8 mouse cellular contexts compared by ENCODE assay signal in the genomic region with DNA sequence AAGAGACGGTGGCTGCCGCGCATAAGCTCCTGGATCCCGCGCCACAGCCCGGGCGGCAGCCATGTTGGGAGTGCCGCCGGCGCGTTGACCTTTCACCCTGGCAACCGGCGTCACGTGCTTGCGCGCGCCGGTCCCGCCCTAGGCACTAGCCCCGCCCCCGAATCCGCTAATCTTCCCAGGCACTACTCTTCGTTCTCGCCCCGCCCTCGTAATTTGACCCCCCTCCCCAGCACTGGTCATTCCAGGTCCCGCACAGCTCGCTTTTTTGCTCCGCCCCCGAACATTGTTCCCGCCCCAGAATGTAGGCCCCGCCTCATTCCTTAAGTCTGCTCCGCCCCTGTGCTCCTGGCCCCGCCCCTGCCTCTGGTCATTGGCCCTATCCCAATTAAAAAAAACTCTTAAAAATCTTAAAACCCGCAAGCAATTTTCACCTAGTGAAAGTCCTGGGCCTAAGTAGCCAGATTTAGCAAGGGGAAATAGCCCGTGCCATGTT. TPM values are rescaled to one million over a fixed set of nuclear protein-coding genes. Genes with fewer than 3 reads are reported as not detected.
DNase-seq lines count a peak whose midpoint lies in the region; ATAC-seq lines count a peak whose summit lies in the region.

A gene (minus strand): TSS at position 236 of the 493 bp plus-strand sequence.

- ATAC-seq in CD4-positive, CD25-positive, alpha-beta regulatory T cell, adult 4 months: peak; percentile 83
- peak; percentile 87 for ATAC-seq in heart, embryonic 14.5 days (ENCODE audit: insufficient number of reproducible peaks, insufficient read depth, low FRiP score, low read depth)
- ATAC-seq in liver, embryonic 13.5 days (ENCODE audit: low read depth): peak; percentile 79
- peak; percentile 93 for ATAC-seq in stomach, embryonic 16.5 days (ENCODE audit: insufficient read depth, low FRiP score)

- H3K4me2 ChIP-seq in heart, embryonic 14.5 days (ENCODE audit: low read length): peak within 1 kb of the TSS; percentile 72
- peak within 1 kb of the TSS; percentile 94 for H3K4me2 ChIP-seq in liver, embryonic 13.5 days
- peak within 1 kb of the TSS; percentile 71 for H3K4me2 ChIP-seq in stomach, embryonic 16.5 days (ENCODE audit: low read depth, low read length)

- H3K4me1 ChIP-seq in heart, embryonic 14.5 days (ENCODE audit: control insufficient read depth in 2 of 2, insufficient read depth in 2 of 2, low read length in 2 of 2): peaks cover 10 to 22% of the 10 kb centered on the region in 2 experiments
- H3K4me1 ChIP-seq in liver, embryonic 13.5 days (replicated peaks): peaks cover 38% of the 10 kb centered on the region
- peaks cover 26% of the 10 kb centered on the region; the same call in 1 of the 2 replicates for H3K4me1 ChIP-seq in stomach, embryonic 16.5 days (ENCODE audit: control insufficient read depth, insufficient read depth, low read length)

- H3K36me3 ChIP-seq in heart, embryonic 14.5 days (ENCODE audit: control insufficient read depth, insufficient read depth, low read length): no peaks in the 10 kb centered on the region
- H3K36me3 ChIP-seq in liver, embryonic 13.5 days: no peaks in the 10 kb centered on the region
- H3K36me3 ChIP-seq in stomach, embryonic 16.5 days (ENCODE audit: control insufficient read depth, insufficient read depth, low read length): no peaks in the 10 kb centered on the region

- peak; percentile 81 for DNase-seq in c-Kit-negative CD71-positive TER-119-positive erythroid progenitor cells, embryonic 14.5 days (ENCODE audit: low read depth, low spot score)
- DNase-seq in fibroblast of lung, adult 2 months (ENCODE audit: low read depth): peak; percentile 82
- DNase-seq in kidney, postnatal 14 days: peak; percentile 97
- DNase-seq in liver, embryonic 13.5 days: peak; percentile 88
- peak; percentile 96 for DNase-seq in neural tube, embryonic 10.5 days (ENCODE audit: extremely low spot score, low spot score)

- WGBS in heart, embryonic 14.5 days: 2% methylated on average over 24 of the region's 36 CpGs
- WGBS in liver, embryonic 13.5 days (ENCODE audit: insufficient replicate concordance): 1% methylated on average over 36 of the region's 36 CpGs
- under 1% methylated on average over 36 of the region's 36 CpGs for WGBS in stomach, embryonic 16.5 days

- H3K4me3 ChIP-seq in heart, embryonic 14.5 days (ENCODE audit: control insufficient read depth in 1 of 2, insufficient read depth in 1 of 2, low read depth in 1 of 2, low read length in 2 of 2): peak within 1 kb of the TSS; percentile 79 to 88
- H3K4me3 ChIP-seq in liver, embryonic 13.5 days (replicated peaks): peak within 1 kb of the TSS; percentile 95
- peak within 1 kb of the TSS; percentile 89 for H3K4me3 ChIP-seq in stomach, embryonic 16.5 days (replicated peaks; ENCODE audit: low read length)

- peak within 1 kb of the TSS; percentile 80 for H3K9ac ChIP-seq in heart, embryonic 14.5 days (ENCODE audit: low read length)
- H3K9ac ChIP-seq in liver, embryonic 13.5 days: peak within 1 kb of the TSS; percentile 93
- peak within 1 kb of the TSS; percentile 92 for H3K9ac ChIP-seq in stomach, embryonic 16.5 days (ENCODE audit: low read length)

- H3K27me3 ChIP-seq in heart, embryonic 14.5 days (ENCODE audit: control insufficient read depth, insufficient read depth, low read length): no peaks in the 10 kb centered on the region
- 0 out of 2 replicates have a peak, but pooled peaks cover 9% of the 10 kb centered on the region for H3K27me3 ChIP-seq in liver, embryonic 13.5 days
- H3K27me3 ChIP-seq in stomach, embryonic 16.5 days (ENCODE audit: control insufficient read depth, insufficient read depth, low read length): no peaks in the 10 kb centered on the region

- H3K27ac ChIP-seq in heart, embryonic 14.5 days (replicated peaks in 1 of 2; ENCODE audit: control insufficient read depth in 1 of 2, insufficient read depth in 1 of 2, low read depth in 2 of 2, low read length in 2 of 2): peak within 1 kb of the TSS in 1 of 2 experiments; percentile 63; a peak in 2 of 4 replicates
- H3K27ac ChIP-seq in liver, embryonic 13.5 days: peak within 1 kb of the TSS; percentile 87
- peak within 1 kb of the TSS; percentile 78 for H3K27ac ChIP-seq in stomach, embryonic 16.5 days (ENCODE audit: low read length)

- no peaks in the 10 kb centered on the region for H3K9me3 ChIP-seq in heart, embryonic 14.5 days (ENCODE audit: control insufficient read depth, low read length)
- H3K9me3 ChIP-seq in liver, embryonic 13.5 days (replicated peaks): no peaks in the 10 kb centered on the region
- no peaks in the 10 kb centered on the region for H3K9me3 ChIP-seq in stomach, embryonic 16.5 days (replicated peaks; ENCODE audit: control insufficient read depth, low read length)

RNA-seq across cellular contexts. Expression of the gene that starts here (rescaled TPM):
- 1 to 10 TPM; 2.0 to 2.1 TPM for polyA plus RNA-seq in CD4-positive, CD25-positive, alpha-beta regulatory T cell, adult 4 months (2017; shearing (Covaris generic))
- polyA plus RNA-seq in heart, embryonic 14.5 days (2014; fragmentation: Nextera tagmentation; extraction: Ambion mirVana): 10.4 and 11.8 TPM in 2 replicates
- polyA plus RNA-seq in liver, embryonic 13.5 days (2015; fragmentation: Nextera tagmentation; extraction: Ambion mirVana): 5.7 and 7.7 TPM in 2 replicates
- 23.2 and 24.1 TPM in 2 replicates for polyA plus RNA-seq in stomach, embryonic 16.5 days (2015; fragmentation: Nextera tagmentation; extraction: Ambion mirVana)
